Mouse (Mus musculus) spleen, adult 2 months (tissue): ENCODE measurements at regions not wholly inside any gene's neighbourhood (a gene's known extent, or its start where the extent isn't known, plus 50 kb on each side); places are given as distances from the start of the nearest gene placed in this dataset.

ENCODE experiments used
- CTCF ChIP-seq: fragments of 200-500 bp; IDR thresholded peaks from 2 replicates; pipeline ENCODE4 v1.5.1; 2011; ENCODE audit warnings: mild to moderate bottlenecking, inconsistent platforms; ENCODE audit not compliant: insufficient read depth, insufficient read length, insufficient replicate concordance; ENCODE audit errors: extremely low read depth
- POLR2A ChIP-seq: fragments of 200-500 bp; IDR thresholded peaks from 2 replicates; pipeline ENCODE4 v1.6.1; 2011; ENCODE audit warnings: low read depth, low read length, inconsistent platforms

DNA sequence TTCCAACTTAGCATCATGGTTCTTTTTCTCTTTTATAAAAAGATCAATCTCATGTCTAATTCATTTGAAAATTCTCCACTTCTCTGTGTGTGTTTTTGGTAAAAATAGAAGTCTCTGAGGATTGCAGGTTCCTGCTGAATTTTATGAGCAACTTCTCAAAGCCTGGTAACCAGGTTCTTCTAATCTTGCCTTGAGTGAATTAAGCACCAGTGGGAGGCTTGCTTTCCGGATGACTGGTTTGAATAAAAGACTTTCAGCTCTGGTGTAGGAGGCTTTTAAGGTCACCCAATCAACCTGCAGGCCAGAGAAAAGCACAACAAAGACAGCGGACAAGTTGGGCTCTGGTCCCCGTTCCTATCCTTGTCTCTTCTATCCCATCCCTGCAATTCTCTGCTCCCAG, 78.3 kb upstream of the Syt6 start:
- TF ChIP-seq CTCF (no peak), POLR2A (no peak)
